Mouse (Mus musculus): ENCODE data around the gene Npb. TPM values are rescaled to one million over a fixed set of nuclear protein-coding genes. Genes with fewer than 3 reads are reported as not detected.
A peak's percentile ranks its signal among the peaks of the same experiment; 100 is the strongest.

Npb gene
- polyA plus RNA-seq, 1 experiment from 2014 or later = 4.4 TPM

- Histone ChIP-seq H3K9me3 (ENCODE audit: control insufficient read depth, low read length) (no peaks in the 10 kb centered on the region), H3K4me2 (ENCODE audit: low read length) (peak overlapping the region; percentile 74), H3K36me3 (ENCODE audit: control insufficient read depth, insufficient read depth, low read length) (no peaks in the 10 kb centered on the region), H3K9ac (ENCODE audit: low read length) (peak overlapping the region; percentile 52), H3K4me3 (ENCODE audit: low read depth, low read length) (peak overlapping the region; percentile 49), H3K27me3 (replicated peaks; ENCODE audit: control insufficient read depth, insufficient read depth, low read length) (no peaks in the 10 kb centered on the region), H3K27ac (ENCODE audit: low read depth) (no peak overlapping the region), H3K4me1 (replicated peaks; ENCODE audit: control insufficient read depth, insufficient read depth, low read length) (peaks cover 7% of the 10 kb centered on the region)
- DNase-seq (ENCODE audit: low spot score) (no peak), ATAC-seq (replicated peaks; ENCODE audit: low FRiP score, low TSS enrichment, low read depth) (peak; percentile 40)
- under 1% methylated on average over 18 of the region's 18 CpGs for WGBS
These were observed 34.8 kb downstream of the Npb start for GRCm38 (mm10) chr11:120642939-120643600.

- Histone ChIP-seq H3K4me1 (replicated peaks; ENCODE audit: control insufficient read depth, insufficient read depth, low read length) (peaks cover 9% of the 10 kb centered on the region), H3K9ac (ENCODE audit: low read length) (peak within 1 kb of the TSS; percentile 52), H3K4me2 (ENCODE audit: low read length) (peak within 1 kb of the TSS; percentile 74), H3K4me3 (ENCODE audit: low read depth, low read length) (peak within 1 kb of the TSS; percentile 49), H3K27ac (ENCODE audit: low read depth) (no peak within 1 kb of the TSS), H3K27me3 (replicated peaks; ENCODE audit: control insufficient read depth, insufficient read depth, low read length) (no peaks in the 10 kb centered on the region), H3K9me3 (ENCODE audit: control insufficient read depth, low read length) (no peaks in the 10 kb centered on the region), H3K36me3 (ENCODE audit: control insufficient read depth, insufficient read depth, low read length) (no peaks in the 10 kb centered on the region)
- DNase-seq (ENCODE audit: low spot score) = peak; percentile 95
- WGBS = 0% methylated on average over 15 of the region's 15 CpGs
- peak; percentile 99 for ATAC-seq (replicated peaks; ENCODE audit: low FRiP score, low TSS enrichment, low read depth)
These were observed 35.3 kb downstream of the Npb start, which contains the start of gene Pycr1 for GRCm38 (mm10) chr11:120643601-120643987. Pycr1 (minus strand) TSS chr11:120643769.

- Histone ChIP-seq H3K4me1 (replicated peaks; ENCODE audit: control insufficient read depth, insufficient read depth, low read length) (peaks cover 9% of the 10 kb centered on the region), H3K27me3 (replicated peaks; ENCODE audit: control insufficient read depth, insufficient read depth, low read length) (no peaks in the 10 kb centered on the region), H3K9ac (ENCODE audit: low read length) (no peak overlapping the region), H3K36me3 (ENCODE audit: control insufficient read depth, insufficient read depth, low read length) (no peaks in the 10 kb centered on the region), H3K4me3 (ENCODE audit: low read depth, low read length) (no peak overlapping the region), H3K9me3 (ENCODE audit: control insufficient read depth, low read length) (no peaks in the 10 kb centered on the region), H3K4me2 (ENCODE audit: low read length) (no peak overlapping the region), H3K27ac (ENCODE audit: low read depth) (no peak overlapping the region)
- no peak for DNase-seq (ENCODE audit: low spot score)
- ATAC-seq (replicated peaks; ENCODE audit: low FRiP score, low TSS enrichment, low read depth) = no peak
- WGBS = 75% methylated on average over 35 of the region's 35 CpGs
These were observed 39.0 kb downstream of the Npb start for GRCm38 (mm10) chr11:120647047-120647830.

- no peak for ATAC-seq (replicated peaks; ENCODE audit: low FRiP score, low TSS enrichment, low read depth)
- peaks cover 9% of the 10 kb centered on the region for H3K4me1 ChIP-seq (replicated peaks; ENCODE audit: control insufficient read depth, insufficient read depth, low read length)
- H3K36me3 ChIP-seq (ENCODE audit: control insufficient read depth, insufficient read depth, low read length) = no peaks in the 10 kb centered on the region
- H3K27ac ChIP-seq (ENCODE audit: low read depth) = no peak within 1 kb of the TSS
- 3% methylated on average over 13 of the region's 13 CpGs for WGBS
- H3K9ac ChIP-seq (ENCODE audit: low read length) = no peak within 1 kb of the TSS
- no peak for DNase-seq (ENCODE audit: low spot score)
- H3K9me3 ChIP-seq (ENCODE audit: control insufficient read depth, low read length) = no peaks in the 10 kb centered on the region
- no peak within 1 kb of the TSS for H3K4me3 ChIP-seq (ENCODE audit: low read depth, low read length)
- H3K27me3 ChIP-seq (replicated peaks; ENCODE audit: control insufficient read depth, insufficient read depth, low read length) = no peaks in the 10 kb centered on the region
- peak within 1 kb of the TSS; percentile 31 for H3K4me2 ChIP-seq (ENCODE audit: low read length)
These were observed 39.8 kb downstream of the Npb start, which contains the start of gene Myadml2 for GRCm38 (mm10) chr11:120648001-120648476. Myadml2 (minus strand) TSS chr11:120648158.

- no peak overlapping the region for H3K27ac ChIP-seq (ENCODE audit: low read depth)
- no peak overlapping the region for H3K4me2 ChIP-seq (ENCODE audit: low read length)
- no peak for DNase-seq (ENCODE audit: low spot score)
- H3K4me1 ChIP-seq (replicated peaks; ENCODE audit: control insufficient read depth, insufficient read depth, low read length) = 0 out of 2 replicates have a peak, but pooled peaks cover 5% of the 10 kb centered on the region
- H3K27me3 ChIP-seq (replicated peaks; ENCODE audit: control insufficient read depth, insufficient read depth, low read length) = no peaks in the 10 kb centered on the region; the same call in 1 of the 2 replicates
- ATAC-seq (replicated peaks; ENCODE audit: low FRiP score, low TSS enrichment, low read depth) = no peak
- H3K9me3 ChIP-seq (ENCODE audit: control insufficient read depth, low read length) = no peaks in the 10 kb centered on the region
- no peak overlapping the region for H3K4me3 ChIP-seq (ENCODE audit: low read depth, low read length)
- H3K9ac ChIP-seq (ENCODE audit: low read length) = no peak overlapping the region
- 71% methylated on average over 3 of the region's 3 CpGs for WGBS
- H3K36me3 ChIP-seq (ENCODE audit: control insufficient read depth, insufficient read depth, low read length) = no peaks in the 10 kb centered on the region
These were observed 43.6 kb downstream of the Npb start for GRCm38 (mm10) chr11:120651872-120652271.

GRCm38 (mm10) chr11:120654741-120655140, 46.5 kb downstream of the Npb start:
- no peak overlapping the region for H3K9ac ChIP-seq (ENCODE audit: low read length)
- H3K36me3 ChIP-seq (ENCODE audit: control insufficient read depth, insufficient read depth, low read length) = no peaks in the 10 kb centered on the region
- DNase-seq (ENCODE audit: low spot score) (no peak), ATAC-seq (replicated peaks; ENCODE audit: low FRiP score, low TSS enrichment, low read depth) (no peak)
- H3K27me3 ChIP-seq (replicated peaks; ENCODE audit: control insufficient read depth, insufficient read depth, low read length) = peaks cover 25% of the 10 kb centered on the region
- WGBS = 70% methylated on average over 3 of the region's 3 CpGs
- no peak overlapping the region for H3K4me2 ChIP-seq (ENCODE audit: low read length)
- H3K27ac ChIP-seq (ENCODE audit: low read depth) = no peak overlapping the region
- H3K9me3 ChIP-seq (ENCODE audit: control insufficient read depth, low read length) = no peaks in the 10 kb centered on the region
- no peak overlapping the region for H3K4me3 ChIP-seq (ENCODE audit: low read depth, low read length)
- no peaks in the 10 kb centered on the region for H3K4me1 ChIP-seq (replicated peaks; ENCODE audit: control insufficient read depth, insufficient read depth, low read length)

GRCm38 (mm10) chr11:120657301-120657700, 49.0 kb downstream of the Npb start:
- peaks cover 9% of the 10 kb centered on the region for H3K4me1 ChIP-seq (replicated peaks; ENCODE audit: control insufficient read depth, insufficient read depth, low read length)
- WGBS = 83% methylated on average over 4 of the region's 4 CpGs
- H3K27me3 ChIP-seq (replicated peaks; ENCODE audit: control insufficient read depth, insufficient read depth, low read length) = peaks cover 50% of the 10 kb centered on the region
- ATAC-seq (replicated peaks; ENCODE audit: low FRiP score, low TSS enrichment, low read depth) (no peak), DNase-seq (ENCODE audit: low spot score) (no peak)
- H3K4me3 ChIP-seq (ENCODE audit: low read depth, low read length) = no peak overlapping the region
- H3K27ac ChIP-seq (ENCODE audit: low read depth) = no peak overlapping the region
- no peak overlapping the region for H3K4me2 ChIP-seq (ENCODE audit: low read length)
- no peaks in the 10 kb centered on the region for H3K36me3 ChIP-seq (ENCODE audit: control insufficient read depth, insufficient read depth, low read length)
- no peaks in the 10 kb centered on the region for H3K9me3 ChIP-seq (ENCODE audit: control insufficient read depth, low read length)
- H3K9ac ChIP-seq (ENCODE audit: low read length) = no peak overlapping the region

All from intestine, embryonic 14.5 days (tissue).